In the genomic region with DNA sequence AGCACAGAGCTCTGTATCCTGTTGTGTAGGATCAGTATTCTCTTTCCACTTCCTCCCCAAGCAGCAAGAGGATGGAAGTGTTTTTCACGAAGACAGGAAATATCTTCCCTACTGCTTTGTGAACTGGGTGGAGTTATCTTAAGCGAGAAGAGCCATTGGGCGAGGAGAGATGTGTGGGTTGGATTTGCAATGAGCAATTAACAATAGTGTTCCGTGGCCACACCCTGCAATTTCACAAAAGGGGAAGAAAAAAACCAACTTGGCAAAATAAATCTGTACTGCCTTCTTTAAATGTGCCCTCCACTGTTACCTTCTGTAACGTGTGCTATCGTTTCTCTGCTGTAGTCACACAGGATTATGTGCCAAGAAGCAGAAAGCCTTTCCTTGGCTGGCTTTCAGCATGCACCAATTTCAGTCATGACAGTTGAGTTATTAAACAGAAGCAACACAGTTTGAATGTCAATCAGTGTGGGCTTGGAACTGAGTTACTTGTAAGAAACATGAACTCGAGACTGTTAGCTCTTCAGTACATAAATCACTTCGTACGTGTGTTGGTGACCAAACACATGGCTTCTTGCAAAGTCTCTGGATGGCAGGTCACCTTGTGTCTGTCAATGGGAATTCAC, we compare ENCODE assay signal across 10 mouse cellular contexts.
DNase-seq lines count a peak whose midpoint lies in the region; ATAC-seq and TF ChIP-seq lines count a peak whose summit lies in the region.
"Had no signal": no experiment of that assay in that cellular context is flagged by ENCODE, and none has a peak within 500 bp of the region (broad histone marks: within the 10 kb centered on the region; RNA-seq: fewer than 3 reads in every experiment).

No protein-coding gene starts in this region.

- intact Hi-C loops in left cerebral cortex, adult 2 months (cut with DNase I), result no loop called here

- 58% methylated on average over 9 of the region's 9 CpGs for WGBS in embryonic facial prominence, embryonic 14.5 days
- 82% methylated on average over 9 of the region's 9 CpGs for WGBS in embryonic facial prominence, embryonic 10.5 days
- 51% methylated on average over 9 of the region's 9 CpGs for WGBS in liver, embryonic 13.5 days (ENCODE audit: insufficient replicate concordance)
- 52% methylated on average over 9 of the region's 9 CpGs for WGBS in liver, postnatal 0 days (ENCODE audit: insufficient replicate concordance)

- no peak for TF ChIP-seq CTCF in liver, postnatal 0 days (IDR thresholded peaks at IDR 0.05; ENCODE audit: low read depth)
- no peak for TF ChIP-seq CTCF in left cerebral cortex, adult 2 months (IDR thresholded peaks at IDR 0.05)

- H3K4me3 ChIP-seq in embryonic facial prominence, embryonic 14.5 days (ENCODE audit: low read depth, low read length), result no peak overlapping the region
- H3K4me3 ChIP-seq in embryonic facial prominence, embryonic 10.5 days, result no peak overlapping the region
- no peak overlapping the region for H3K4me3 ChIP-seq in liver, embryonic 13.5 days (replicated peaks)
- no peak overlapping the region for H3K4me3 ChIP-seq in liver, postnatal 0 days (ENCODE audit: low read depth, low read length)
- H3K4me3 ChIP-seq in left cerebral cortex, adult 2 months, result no peak overlapping the region

- no peak overlapping the region for H3K9ac ChIP-seq in embryonic facial prominence, embryonic 14.5 days (ENCODE audit: low read depth, low read length)
- no peak overlapping the region for H3K9ac ChIP-seq in liver, embryonic 13.5 days
- H3K9ac ChIP-seq in liver, postnatal 0 days (replicated peaks), result no peak overlapping the region

- DNase-seq in embryonic facial prominence, embryonic 14.5 days (ENCODE audit: low spot score), result peak; percentile 59
- DNase-seq in embryonic facial prominence, embryonic 10.5 days (ENCODE audit: low spot score), result no peak
- no peak for DNase-seq in liver, embryonic 13.5 days
- no peak for DNase-seq in liver, postnatal 0 days
- peak; percentile 95 for DNase-seq in gonadal fat pad, adult 2 months (ENCODE audit: low read depth)
- DNase-seq in left cerebral cortex, adult 2 months (ENCODE audit: extremely low spot score in 1 of 2, low spot score in 2 of 2), result no peak
- no peak for DNase-seq in cerebellum, adult 9-10 months
- DNase-seq: cerebellum, adult 2 months; kidney, adult 11 months had no signal

- ATAC-seq in embryonic facial prominence, embryonic 14.5 days (ENCODE audit: low read depth), result no peak
- no peak for ATAC-seq in liver, embryonic 13.5 days (ENCODE audit: low read depth)
- ATAC-seq in liver, postnatal 0 days, result no peak
- 0 out of 2 replicates have a peak, but pooled peaks have one; percentile 43 for ATAC-seq in megakaryocyte-erythroid progenitor cell, adult 5-6 weeks (replicated peaks; ENCODE audit: low FRiP score, low TSS enrichment, poor library complexity, severe bottlenecking)

- H3K27me3 ChIP-seq in embryonic facial prominence, embryonic 14.5 days (replicated peaks; ENCODE audit: control insufficient read depth, insufficient read depth, low read length), result no peaks in the 10 kb centered on the region
- H3K27me3 ChIP-seq in embryonic facial prominence, embryonic 10.5 days (replicated peaks; ENCODE audit: low read depth, poor library complexity, severe bottlenecking), result 0 out of 2 replicates have a peak, but pooled peaks cover 6% of the 10 kb centered on the region
- peaks cover 43% of the 10 kb centered on the region for H3K27me3 ChIP-seq in liver, embryonic 13.5 days
- no peaks in the 10 kb centered on the region for H3K27me3 ChIP-seq in liver, postnatal 0 days (ENCODE audit: insufficient read depth, low read length)

- 0 out of 2 replicates have a peak overlapping the region, but pooled peaks have one; percentile 15 for H3K27ac ChIP-seq in embryonic facial prominence, embryonic 14.5 days (replicated peaks; ENCODE audit: low read depth, low read length)
- no peak overlapping the region for H3K27ac ChIP-seq in embryonic facial prominence, embryonic 10.5 days (replicated peaks)
- H3K27ac ChIP-seq in liver, embryonic 13.5 days, result peak overlapping the region; percentile 24
- no peak overlapping the region for H3K27ac ChIP-seq in liver, postnatal 0 days (ENCODE audit: low read depth)
- H3K27ac ChIP-seq in left cerebral cortex, adult 2 months, result no peak overlapping the region

- no peak for TF ChIP-seq EP300 in liver, postnatal 0 days (IDR thresholded peaks at IDR 0.05; ENCODE audit: low read depth)

- H3K4me2 ChIP-seq in embryonic facial prominence, embryonic 14.5 days (ENCODE audit: low read depth, low read length), result no peak overlapping the region
- H3K4me2 ChIP-seq in liver, embryonic 13.5 days, result no peak overlapping the region
- H3K4me2 ChIP-seq in liver, postnatal 0 days (ENCODE audit: low read depth, low read length), result no peak overlapping the region

- H3K9me3 ChIP-seq in embryonic facial prominence, embryonic 14.5 days (ENCODE audit: control insufficient read depth, low read length), result no peaks in the 10 kb centered on the region
- H3K9me3 ChIP-seq in embryonic facial prominence, embryonic 10.5 days, result no peaks in the 10 kb centered on the region
- no peaks in the 10 kb centered on the region for H3K9me3 ChIP-seq in liver, embryonic 13.5 days (replicated peaks)
- H3K9me3 ChIP-seq in liver, postnatal 0 days (ENCODE audit: low read length), result no peaks in the 10 kb centered on the region

- peaks cover 34% of the 10 kb centered on the region for H3K4me1 ChIP-seq in embryonic facial prominence, embryonic 14.5 days (ENCODE audit: control insufficient read depth, insufficient read depth, low read length)
- H3K4me1 ChIP-seq in embryonic facial prominence, embryonic 10.5 days, result peaks cover 10% of the 10 kb centered on the region
- H3K4me1 ChIP-seq in liver, embryonic 13.5 days (replicated peaks), result no peaks in the 10 kb centered on the region
- peaks cover 9% of the 10 kb centered on the region; the same call in 1 of the 2 replicates for H3K4me1 ChIP-seq in liver, postnatal 0 days (ENCODE audit: insufficient read depth)

- no peaks in the 10 kb centered on the region for H3K36me3 ChIP-seq in embryonic facial prominence, embryonic 14.5 days (ENCODE audit: control insufficient read depth, insufficient read depth, low read length)
- no peaks in the 10 kb centered on the region for H3K36me3 ChIP-seq in embryonic facial prominence, embryonic 10.5 days (replicated peaks)
- H3K36me3 ChIP-seq in liver, embryonic 13.5 days, result no peaks in the 10 kb centered on the region
- H3K36me3 ChIP-seq in liver, postnatal 0 days (replicated peaks; ENCODE audit: insufficient read depth, low read length), result no peaks in the 10 kb centered on the region

Comparison
In these comparisons a context has a peak if more than half of its experiments do, and no peak if none do; other contexts are left out.
1. DNase-seq: peak in embryonic facial prominence, embryonic 14.5 days (single experiment) and gonadal fat pad, adult 2 months (single experiment); none in embryonic facial prominence, embryonic 10.5 days (single experiment), liver, embryonic 13.5 days (single experiment), liver, postnatal 0 days (single experiment), left cerebral cortex, adult 2 months (0 of 2) and cerebellum, adult 9-10 months (single experiment).
2. H3K27ac ChIP-seq: peak in embryonic facial prominence, embryonic 14.5 days (single experiment) and liver, embryonic 13.5 days (single experiment); none in embryonic facial prominence, embryonic 10.5 days (single experiment), liver, postnatal 0 days (single experiment) and left cerebral cortex, adult 2 months (single experiment).